Comparison of ENCODE assay signal across 8 mouse cellular contexts in genomic region chr1:130740781-130741720, GRCm38 (mm10). TPM values are rescaled to one million over a fixed set of nuclear protein-coding genes. Genes with fewer than 3 reads are reported as not detected.
A peak's percentile ranks its signal among the peaks of the same experiment; 100 is the strongest.
DNase-seq lines count a peak whose midpoint lies in the region; ATAC-seq lines count a peak whose summit lies in the region.

No protein-coding gene starts in this region.

- ATAC-seq in heart, embryonic 14.5 days (ENCODE audit: insufficient number of reproducible peaks, insufficient read depth, low FRiP score, low read depth) = peak; percentile 41
- peak; percentile 46 for ATAC-seq in limb, embryonic 13.5 days (ENCODE audit: low FRiP score, low read depth)

- peaks cover 10 to 15% of the 10 kb centered on the region in 2 experiments for H3K4me1 ChIP-seq in heart, embryonic 14.5 days (ENCODE audit: control insufficient read depth in 2 of 2, insufficient read depth in 2 of 2, low read length in 2 of 2)
- no peaks in the 10 kb centered on the region for H3K4me1 ChIP-seq in limb, embryonic 13.5 days

- H3K27ac ChIP-seq in heart, embryonic 14.5 days (replicated peaks in 1 of 2; ENCODE audit: control insufficient read depth in 1 of 2, insufficient read depth in 1 of 2, low read depth in 2 of 2, low read length in 2 of 2) = peak overlapping the region; percentile 26 to 35; a peak in 2 of 4 replicates
- H3K27ac ChIP-seq in limb, embryonic 13.5 days = no peak overlapping the region

- no peak overlapping the region for H3K9ac ChIP-seq in heart, embryonic 14.5 days (ENCODE audit: low read length)
- no peak overlapping the region for H3K9ac ChIP-seq in limb, embryonic 13.5 days

- no peaks in the 10 kb centered on the region for H3K36me3 ChIP-seq in heart, embryonic 14.5 days (ENCODE audit: control insufficient read depth, insufficient read depth, low read length)
- H3K36me3 ChIP-seq in limb, embryonic 13.5 days = no peaks in the 10 kb centered on the region

- H3K4me2 ChIP-seq in heart, embryonic 14.5 days (ENCODE audit: low read length) = peak overlapping the region; percentile 11; the same call in 1 of the 2 replicates
- H3K4me2 ChIP-seq in limb, embryonic 13.5 days (replicated peaks) = no peak overlapping the region

- no peaks in the 10 kb centered on the region for H3K27me3 ChIP-seq in heart, embryonic 14.5 days (ENCODE audit: control insufficient read depth, insufficient read depth, low read length)
- no peaks in the 10 kb centered on the region for H3K27me3 ChIP-seq in limb, embryonic 13.5 days

- DNase-seq in layer of hippocampus, adult 11-12 months (ENCODE audit: low spot score) = peak; percentile 47
- no peak for DNase-seq in layer of hippocampus, adult 9-10 months (ENCODE audit: low spot score)
- DNase-seq in c-Kit-negative CD71-positive TER-119-positive erythroid progenitor cells, embryonic 14.5 days (ENCODE audit: low read depth, low spot score) = peak; percentile 94
- peak; percentile 56 for DNase-seq in right cerebral cortex, postnatal 25 days
- no peak for DNase-seq in Muller cell, postnatal 12 days (ENCODE audit: inconsistent ontology term)
- DNase-seq in ovary, postnatal 14 days (ENCODE audit: low spot score) = no peak

- no peaks in the 10 kb centered on the region for H3K9me3 ChIP-seq in heart, embryonic 14.5 days (ENCODE audit: control insufficient read depth, low read length)
- H3K9me3 ChIP-seq in limb, embryonic 13.5 days = no peaks in the 10 kb centered on the region

- no peak overlapping the region for H3K4me3 ChIP-seq in heart, embryonic 14.5 days (ENCODE audit: control insufficient read depth in 1 of 2, insufficient read depth in 1 of 2, low read depth in 1 of 2, low read length in 2 of 2)
- no peak overlapping the region for H3K4me3 ChIP-seq in limb, embryonic 13.5 days

- 31% methylated on average over 15 of the region's 15 CpGs for WGBS in heart, embryonic 14.5 days
- 63% methylated on average over 15 of the region's 15 CpGs for WGBS in limb, embryonic 13.5 days

RNA-seq across cellular contexts. Expression of gene AA986860, which starts 9.3 kb away (rescaled TPM):
- 0.81 and 1.2 TPM in 2 replicates for polyA plus RNA-seq in heart, embryonic 14.5 days (2014; fragmentation: Nextera tagmentation; extraction: Ambion mirVana)
- polyA plus RNA-seq in limb, embryonic 13.5 days (2015; fragmentation: Nextera tagmentation; extraction: Ambion mirVana) = 1.2 and 1.3 TPM in 2 replicates

RNA-seq across cellular contexts. Expression of gene Pfkfb2, which starts 12.0 kb away (rescaled TPM):
- 6.1 and 6.2 TPM in 2 replicates for polyA plus RNA-seq in heart, embryonic 14.5 days (2014; fragmentation: Nextera tagmentation; extraction: Ambion mirVana)
- polyA plus RNA-seq in limb, embryonic 13.5 days (2015; fragmentation: Nextera tagmentation; extraction: Ambion mirVana) = 8.7 and 9.4 TPM in 2 replicates

RNA-seq across cellular contexts. Expression of gene Yod1, which starts 23.9 kb away (rescaled TPM):
- polyA plus RNA-seq in heart, embryonic 14.5 days (2014; fragmentation: Nextera tagmentation; extraction: Ambion mirVana) = 7.1 and 8.5 TPM in 2 replicates
- polyA plus RNA-seq in limb, embryonic 13.5 days (2015; fragmentation: Nextera tagmentation; extraction: Ambion mirVana) = 12.4 and 12.5 TPM in 2 replicates

RNA-seq across cellular contexts. Expression of gene Gm29427, which starts 25.5 kb away (rescaled TPM):
- not detected in 2 replicates for polyA plus RNA-seq in heart, embryonic 14.5 days (2014; fragmentation: Nextera tagmentation; extraction: Ambion mirVana)
- not detected in 2 replicates for polyA plus RNA-seq in limb, embryonic 13.5 days (2015; fragmentation: Nextera tagmentation; extraction: Ambion mirVana)

RNA-seq across cellular contexts. Expression of gene Fcamr, which starts 59.7 kb away (rescaled TPM):
- polyA plus RNA-seq in heart, embryonic 14.5 days (2014; fragmentation: Nextera tagmentation; extraction: Ambion mirVana) = 0.26 TPM in 1 of 2 replicates, not detected in the other
- not detected in 2 replicates for polyA plus RNA-seq in limb, embryonic 13.5 days (2015; fragmentation: Nextera tagmentation; extraction: Ambion mirVana)

Comparison
In these comparisons a context has a peak if more than half of its experiments do, and no peak if none do; other contexts are left out.
1. DNase-seq: peak in layer of hippocampus, adult 11-12 months (single experiment), c-Kit-negative CD71-positive TER-119-positive erythroid progenitor cells, embryonic 14.5 days (single experiment) and right cerebral cortex, postnatal 25 days (single experiment); none in layer of hippocampus, adult 9-10 months (single experiment), Muller cell, postnatal 12 days (single experiment) and ovary, postnatal 14 days (single experiment).